Mouse (Mus musculus) testis, postnatal 14 days (tissue): ENCODE data around the gene Pak2.

Experiments
- DNase-seq: peaks from one replicate; pipeline ENCODE4 v3.0.0; 2021; ENCODE audit warnings: low spot score

The Pak2 gene

DNA sequence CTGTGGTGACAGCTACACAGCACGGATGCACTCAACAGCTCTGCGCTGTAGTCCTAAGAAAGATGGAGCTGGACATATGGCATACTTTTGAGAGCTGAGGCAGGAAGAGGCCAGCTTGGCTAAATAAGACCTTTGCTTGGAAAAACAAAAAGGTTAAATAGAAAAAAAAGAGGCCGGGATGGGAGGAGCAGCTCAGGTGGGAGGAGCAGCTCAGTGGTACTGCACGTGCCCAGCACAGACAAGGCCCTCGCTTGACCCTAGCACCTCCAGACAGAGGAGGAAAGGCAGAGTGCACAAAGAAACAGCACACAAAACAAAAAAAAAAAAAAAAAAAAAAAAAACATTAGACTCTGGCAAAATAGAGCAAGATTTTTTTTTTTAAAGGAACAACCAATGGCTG, 82.8 kb downstream of the Pak2 start:
- no peak for DNase-seq

- DNase-seq = no peak
These were observed 85.2 kb downstream of the Pak2 start for GRCm38 (mm10) chr16:31993946-31994345.

GRCm38 (mm10) chr16:31993195-31993594, 85.9 kb downstream of the Pak2 start:
- DNase-seq = no peak

GRCm38 (mm10) chr16:31992039-31992438, 87.1 kb downstream of the Pak2 start:
- DNase-seq = no peak

DNA sequence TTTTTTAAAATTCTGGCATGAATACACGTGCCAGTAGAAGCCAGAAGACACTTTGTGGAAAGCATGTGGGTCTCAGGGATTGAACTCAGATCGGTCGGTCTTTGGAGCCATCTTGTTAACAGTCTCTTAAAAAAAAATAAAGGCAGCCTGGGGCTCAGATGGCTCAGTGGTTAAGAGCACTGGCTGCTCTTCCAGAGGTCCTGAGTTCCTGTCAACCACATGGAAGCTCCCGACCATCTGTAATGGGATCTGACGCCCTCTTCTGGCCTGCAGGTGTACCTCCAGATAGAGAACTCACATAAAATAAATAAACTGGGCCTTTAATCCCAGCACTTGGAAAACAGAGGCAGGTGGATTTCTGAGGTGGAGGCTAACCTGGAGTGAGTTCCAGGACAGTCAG, 98.2 kb downstream of the Pak2 start:
- DNase-seq = no peak

DNA sequence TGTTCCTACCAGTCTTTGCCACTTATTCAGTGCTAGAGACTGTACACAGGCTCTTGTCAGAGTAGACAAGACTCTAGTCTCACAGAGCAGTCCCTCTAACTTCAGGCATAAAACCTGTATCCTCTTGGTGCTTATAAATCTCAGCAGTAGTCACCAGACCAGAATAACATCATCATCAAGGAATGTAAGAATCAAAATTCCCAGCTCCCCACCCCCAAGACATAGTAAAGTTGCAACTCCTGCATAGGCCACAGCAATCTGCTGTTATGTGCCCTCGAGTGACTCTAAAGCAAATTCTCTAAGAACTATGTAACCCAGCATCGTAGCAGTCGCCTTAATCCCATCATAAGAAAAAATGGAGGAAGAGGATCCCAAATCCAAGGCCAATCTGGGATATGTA, 99.6 kb downstream of the Pak2 start:
- DNase-seq = no peak

GRCm38 (mm10) chr16:31975258-31975657, 103.9 kb downstream of the Pak2 start:
- no peak for DNase-seq
